Comparison of ENCODE assay signal across 8 mouse cellular contexts in the genomic region with DNA sequence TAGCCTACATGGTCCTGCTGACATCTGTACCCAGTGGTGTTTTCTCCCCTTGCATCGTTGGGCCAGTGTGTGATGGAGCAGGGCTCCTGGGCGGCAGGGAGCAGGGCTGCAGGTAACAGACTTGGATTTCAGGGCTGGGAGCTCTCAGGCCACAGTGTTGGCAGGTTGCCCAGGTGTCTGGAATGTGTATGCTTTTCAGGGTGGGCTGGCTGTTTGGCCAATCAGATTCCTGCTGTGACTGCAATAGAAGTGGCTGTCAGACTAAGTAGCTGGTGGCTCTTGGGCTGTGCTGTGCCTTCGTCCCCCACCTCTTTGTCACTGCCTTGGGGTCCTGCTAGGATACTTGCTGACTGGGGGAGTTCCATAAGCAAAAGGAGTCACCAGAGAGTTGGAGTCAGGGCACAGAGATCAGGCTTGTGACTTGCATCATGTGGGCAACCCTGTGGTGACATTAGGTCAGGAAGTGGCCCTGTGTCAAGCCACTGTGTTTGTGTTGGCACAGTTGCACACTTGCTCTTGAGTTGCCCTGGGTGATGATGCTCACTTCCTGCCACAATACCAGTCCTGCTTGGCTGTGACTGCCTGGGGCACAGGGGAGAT.
DNase-seq lines count a peak whose midpoint lies in the region; ATAC-seq and TF ChIP-seq lines count a peak whose summit lies in the region.

No protein-coding gene starts in this region.

- H3K4me3 ChIP-seq in liver, adult 2 months (ENCODE audit: insufficient read depth, low read depth, low read length): no peak overlapping the region
- no peak overlapping the region for H3K4me3 ChIP-seq in liver, embryonic 11.5 days (ENCODE audit: low read depth, low read length)
- no peak overlapping the region for H3K4me3 ChIP-seq in heart, embryonic 11.5 days (ENCODE audit: low read depth, low read length)

- TF ChIP-seq POLR2A in liver, adult 2 months (IDR thresholded peaks at IDR 0.05; ENCODE audit: extremely low read depth, insufficient read depth, low read length): no peak

- WGBS in liver, adult 2 months: 38% methylated on average over 3 of the region's 3 CpGs
- WGBS in liver, embryonic 11.5 days: 57% methylated on average over 3 of the region's 3 CpGs
- 20% methylated on average over 3 of the region's 3 CpGs for WGBS in heart, embryonic 11.5 days (ENCODE audit: insufficient replicate concordance)

- H3K36me3 ChIP-seq in liver, adult 2 months (ENCODE audit: control insufficient read depth, insufficient read depth, low read length): no peaks in the 10 kb centered on the region
- H3K36me3 ChIP-seq in liver, embryonic 11.5 days (ENCODE audit: control insufficient read depth, insufficient read depth, low read length): no peaks in the 10 kb centered on the region
- H3K36me3 ChIP-seq in heart, embryonic 11.5 days (ENCODE audit: control insufficient read depth, insufficient read depth, low read length): no peaks in the 10 kb centered on the region

- H3K27me3 ChIP-seq in liver, adult 2 months (ENCODE audit: control insufficient read depth, insufficient read depth, low read length): no peaks in the 10 kb centered on the region
- H3K27me3 ChIP-seq in liver, embryonic 11.5 days (replicated peaks; ENCODE audit: control insufficient read depth, insufficient read depth, low read length): no peaks in the 10 kb centered on the region
- no peaks in the 10 kb centered on the region for H3K27me3 ChIP-seq in heart, embryonic 11.5 days (ENCODE audit: control insufficient read depth, insufficient read depth, low read length)

- no peaks in the 10 kb centered on the region for H3K79me2 ChIP-seq in liver, adult 2 months (ENCODE audit: control insufficient read depth, insufficient read depth, low read length)

- H3K4me1 ChIP-seq in liver, adult 2 months (ENCODE audit: control insufficient read depth, insufficient read depth, low read length): no peaks in the 10 kb centered on the region; the same call in 1 of the 2 replicates
- H3K4me1 ChIP-seq in liver, embryonic 11.5 days (replicated peaks; ENCODE audit: control insufficient read depth, insufficient read depth, low read length): no peaks in the 10 kb centered on the region
- H3K4me1 ChIP-seq in heart, embryonic 11.5 days (ENCODE audit: control insufficient read depth, insufficient read depth, low read length): peaks cover 8% of the 10 kb centered on the region; the same call in 1 of the 2 replicates

- DNase-seq in liver, adult 2 months (ENCODE audit: extremely low read depth, low read depth, low spot score): peak; percentile 83
- DNase-seq in liver, embryonic 11.5 days (ENCODE audit: low spot score): no peak
- DNase-seq in adrenal gland, adult 8-10 months: peak; percentile 30
- DNase-seq in kidney, postnatal 14 days: peak; percentile 90
- peak; percentile 41 for DNase-seq in ovary, postnatal 36 days (ENCODE audit: low spot score)
- DNase-seq in spleen, postnatal 4 days (ENCODE audit: low spot score in 2 of 2): no peak

- no peak for TF ChIP-seq CTCF in liver, adult 2 months (IDR thresholded peaks at IDR 0.05; ENCODE audit: low read depth, low read length)

- no peaks in the 10 kb centered on the region for H3K9me3 ChIP-seq in liver, embryonic 11.5 days (ENCODE audit: control insufficient read depth, low read length)
- H3K9me3 ChIP-seq in heart, embryonic 11.5 days (replicated peaks; ENCODE audit: control insufficient read depth, low read length): no peaks in the 10 kb centered on the region

- H3K4me2 ChIP-seq in liver, embryonic 11.5 days: no peak overlapping the region
- H3K4me2 ChIP-seq in heart, embryonic 11.5 days: no peak overlapping the region

- no peak overlapping the region for H3K9ac ChIP-seq in liver, adult 2 months (ENCODE audit: low read depth, low read length)
- H3K9ac ChIP-seq in liver, embryonic 11.5 days (ENCODE audit: low read depth, low read length): no peak overlapping the region
- no peak overlapping the region for H3K9ac ChIP-seq in heart, embryonic 11.5 days (ENCODE audit: low read depth, low read length)

- H3K27ac ChIP-seq in liver, adult 2 months (replicated peaks; ENCODE audit: insufficient read depth, low read depth, low read length): no peak overlapping the region
- H3K27ac ChIP-seq in liver, embryonic 11.5 days (ENCODE audit: low read depth, low read length): no peak overlapping the region
- peak overlapping the region; percentile 4; the same call in 1 of the 2 replicates for H3K27ac ChIP-seq in heart, embryonic 11.5 days (ENCODE audit: low read depth, low read length)

- no peak for ATAC-seq in liver, embryonic 11.5 days (replicated peaks; ENCODE audit: low FRiP score)
- peak; percentile 61; the same call in 1 of the 2 replicates for ATAC-seq in heart, embryonic 11.5 days (replicated peaks; ENCODE audit: insufficient number of reproducible peaks, low FRiP score, low TSS enrichment)
- no peak for ATAC-seq in erythroid progenitor cell, adult 5-6 weeks (replicated peaks; ENCODE audit: low FRiP score, poor library complexity, severe bottlenecking)

Comparison
In these comparisons a context has a peak if more than half of its experiments do, and no peak if none do; other contexts are left out.
1. DNase-seq: peak in liver, adult 2 months (single experiment), adrenal gland, adult 8-10 months (single experiment), kidney, postnatal 14 days (single experiment) and ovary, postnatal 36 days (single experiment); none in liver, embryonic 11.5 days (single experiment) and spleen, postnatal 4 days (0 of 2).